Mouse (Mus musculus) embryonic facial prominence, embryonic 13.5 days (tissue): ENCODE results near the gene Glb1l. TPM values are rescaled to one million over a fixed set of nuclear protein-coding genes. Genes with fewer than 3 reads are reported as not detected.
A peak's percentile ranks its signal among the peaks of the same experiment; 100 is the strongest.

Experiments used
- ATAC-seq: fragments of 200-750 bp; cut with Nextera tagmentation; 2 replicates; pipeline ENCODE4 v1.8.0; 2017; ENCODE audit warnings: low read depth; ENCODE audit not compliant: insufficient number of reproducible peaks, insufficient read depth, low FRiP score, low TSS enrichment
- H3K27ac ChIP-seq: fragments of 300-500 bp; sonication (generic); 2 replicates; pipeline ENCODE4 v1.5.1; 2015; ENCODE audit warnings: moderate library complexity, mild to moderate bottlenecking, inconsistent platforms
- H3K27me3 ChIP-seq: fragments of 300-500 bp; sonication (generic); 2 replicates; pipeline ENCODE4 v1.6.1; 2015; ENCODE audit warnings: mild to moderate bottlenecking, inconsistent platforms
- H3K36me3 ChIP-seq: fragments of 300-500 bp; sonication (generic); 2 replicates; pipeline ENCODE4 v1.6.1; 2015; ENCODE audit warnings: mild to moderate bottlenecking, inconsistent platforms
- H3K4me1 ChIP-seq: fragments of 300-500 bp; sonication (generic); 2 replicates; pipeline ENCODE4 v1.6.1; 2015; ENCODE audit warnings: inconsistent platforms
- H3K4me2 ChIP-seq: fragments of 300-500 bp; sonication (generic); 2 replicates; pipeline ENCODE4 v1.6.1; 2015; ENCODE audit warnings: moderate library complexity, mild to moderate bottlenecking, inconsistent platforms
- H3K4me3 ChIP-seq: fragments of 300-500 bp; sonication (generic); 2 replicates; pipeline ENCODE4 v1.5.1; 2015; ENCODE audit warnings: mild to moderate bottlenecking, inconsistent platforms
- H3K9ac ChIP-seq: fragments of 300-500 bp; sonication (generic); 2 replicates; pipeline ENCODE4 v1.6.1; 2015; ENCODE audit warnings: mild to moderate bottlenecking, inconsistent platforms
- H3K9me3 ChIP-seq: fragments of 300-500 bp; sonication (generic); 2 replicates; pipeline ENCODE4 v1.6.1; 2016; ENCODE audit warnings: inconsistent platforms
- WGBS: fragments of 180-500 bp; shearing (Covaris S2); methylation state at CpG from one replicate; pipeline ENCODE4 v1.1.7; 2015; ENCODE audit warnings: mixed read lengths; 5-methylcytosine and 5-hydroxymethylcytosine counted together
- polyA plus RNA-seq: library from polyadenylated mRNA; unstranded; fragments of >200 nt; fragmentation: Nextera tagmentation; extraction: Ambion mirVana; gene quantifications from 2 replicates; pipeline ENCODE4 v1.2.1, GENCODE M21; 2015

The Glb1l gene
- polyA plus RNA-seq, 1 experiment from 2014 or later: 23.3 TPM

DNA sequence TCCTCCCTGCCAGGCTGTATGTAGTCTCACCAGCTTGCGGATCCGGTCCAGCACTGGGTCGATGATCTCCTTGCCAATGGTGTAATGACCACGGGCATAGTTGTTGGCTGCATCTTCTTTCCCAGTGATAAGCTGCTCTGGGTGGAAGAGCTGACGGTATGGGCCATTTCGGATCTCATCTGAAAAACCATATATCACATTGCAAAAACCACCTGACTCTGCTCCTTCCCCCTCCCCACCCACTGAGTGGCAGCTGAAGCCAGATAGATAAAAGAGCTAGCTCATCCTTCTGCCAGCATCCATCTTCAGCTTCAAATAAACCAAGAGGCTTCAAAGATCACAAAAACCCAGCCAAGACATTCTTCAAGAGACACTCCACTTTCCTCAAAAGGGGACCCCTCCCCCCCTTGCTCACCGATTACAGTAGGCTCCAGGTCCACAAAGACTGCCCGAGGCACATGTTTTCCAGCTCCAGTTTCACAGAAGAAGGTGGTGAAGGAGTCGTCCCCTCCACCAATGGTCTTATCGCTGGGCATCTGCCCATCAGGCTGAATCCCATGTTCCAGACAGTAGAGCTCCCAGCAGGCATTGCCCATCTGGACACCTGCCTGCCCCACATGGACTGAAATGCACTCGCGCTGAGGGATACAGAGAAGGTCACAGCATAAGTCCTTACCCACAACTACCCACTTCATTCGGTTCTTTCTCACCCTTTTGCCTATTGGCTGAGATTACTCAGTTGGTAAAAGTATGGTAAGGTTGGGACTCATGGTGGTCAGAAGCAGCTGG lies 6.4 kb upstream of the Glb1l start:
- Histone ChIP-seq H3K9ac (no peak overlapping the region), H3K4me3 (no peak overlapping the region), H3K9me3 (no peaks in the 10 kb centered on the region), H3K4me2 (0 out of 2 replicates have a peak overlapping the region, but pooled peaks have one; percentile 97), H3K36me3 (peaks cover 39% of the 10 kb centered on the region), H3K27ac (no peak overlapping the region), H3K4me1 (peaks cover 27% of the 10 kb centered on the region), H3K27me3 (peaks cover 64% of the 10 kb centered on the region)
- 72% methylated on average over 13 of the region's 13 CpGs for WGBS
- ATAC-seq: no peak

DNA sequence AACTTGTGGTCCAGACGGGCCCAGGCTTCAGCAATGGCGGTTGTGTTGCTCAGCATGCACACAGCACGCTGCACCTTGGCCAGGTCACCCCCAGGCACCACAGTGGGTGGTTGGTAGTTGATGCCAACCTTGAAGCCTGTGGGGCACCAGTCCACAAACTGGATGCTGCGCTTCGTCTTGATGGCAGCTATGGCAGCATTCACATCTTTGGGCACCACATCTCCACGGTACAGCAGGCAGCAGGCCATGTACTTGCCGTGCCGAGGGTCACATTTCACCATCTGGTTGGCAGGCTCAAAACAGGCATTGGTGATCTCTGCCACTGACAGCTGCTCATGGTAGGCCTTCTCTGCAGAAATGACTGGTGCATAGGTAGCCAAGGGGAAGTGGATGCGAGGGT lies 5.2 kb upstream of the Glb1l start:
- Histone ChIP-seq H3K9me3 (no peaks in the 10 kb centered on the region), H3K4me1 (peaks cover 36% of the 10 kb centered on the region), H3K4me3 (no peak overlapping the region), H3K9ac (no peak overlapping the region), H3K36me3 (peaks cover 41% of the 10 kb centered on the region), H3K27me3 (peaks cover 52% of the 10 kb centered on the region), H3K4me2 (no peak overlapping the region), H3K27ac (no peak overlapping the region)
- WGBS: 93% methylated on average over 9 of the region's 9 CpGs
- ATAC-seq: no peak

DNA sequence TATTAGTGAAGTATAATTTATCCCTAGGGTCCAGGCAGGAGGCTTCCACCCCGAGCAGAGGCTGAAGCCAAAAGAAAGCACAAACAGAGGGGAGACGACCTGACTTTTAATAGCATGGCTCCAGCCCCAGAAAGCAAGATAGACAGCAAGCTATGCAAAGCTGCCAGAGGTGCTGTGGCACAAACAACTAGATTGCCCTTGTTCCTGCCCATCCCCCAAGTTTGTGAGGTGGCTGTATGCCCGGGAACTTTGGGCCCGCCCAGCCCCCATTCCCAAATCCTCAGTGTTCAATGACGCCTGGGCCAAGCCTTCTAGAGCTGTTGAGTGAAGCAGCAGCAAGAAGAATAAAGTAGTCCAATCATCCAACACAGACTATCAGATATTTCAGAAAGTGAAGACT lies 4.3 kb upstream of the Glb1l start:
- Histone ChIP-seq H3K4me2 (no peak overlapping the region), H3K4me1 (peaks cover 40% of the 10 kb centered on the region)
- 75% methylated on average over 5 of the region's 5 CpGs for WGBS

DNA sequence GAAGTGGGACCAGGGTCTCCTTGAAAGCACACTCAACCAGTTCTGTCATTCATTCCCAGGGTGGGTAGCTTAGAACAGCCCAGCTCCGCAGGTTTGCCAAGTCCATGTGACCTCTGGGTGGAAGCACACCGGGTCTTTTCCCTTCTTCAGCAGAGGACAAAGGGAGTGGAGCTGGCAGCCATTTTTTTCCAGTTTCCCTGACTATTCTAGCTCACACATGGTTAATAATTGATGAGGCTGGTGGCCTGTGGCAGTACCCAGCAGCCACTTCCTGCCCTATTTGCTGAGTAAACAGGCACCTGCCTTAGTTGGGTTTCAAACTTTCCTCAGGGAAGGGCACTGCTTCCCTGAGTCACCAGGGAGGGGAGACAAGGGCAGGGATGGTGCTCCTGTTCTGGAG lies 3.8 kb upstream of the Glb1l start:
- Histone ChIP-seq H3K9me3 (no peaks in the 10 kb centered on the region), H3K4me2 (no peak overlapping the region), H3K27ac (no peak overlapping the region), H3K27me3 (peaks cover 39% of the 10 kb centered on the region), H3K36me3 (peaks cover 41% of the 10 kb centered on the region), H3K4me3 (no peak overlapping the region), H3K9ac (no peak overlapping the region), H3K4me1 (peaks cover 40% of the 10 kb centered on the region)
- ATAC-seq: no peak
- WGBS: 84% methylated on average over 2 of the region's 2 CpGs

More for the DNA sequence above, 4.3 kb upstream of the Glb1l start:
- H3K4me3 ChIP-seq: no peak overlapping the region
- H3K9ac ChIP-seq: no peak overlapping the region
- H3K36me3 ChIP-seq: peaks cover 41% of the 10 kb centered on the region
- H3K9me3 ChIP-seq: no peaks in the 10 kb centered on the region
- H3K27me3 ChIP-seq: peaks cover 44% of the 10 kb centered on the region
- no peak for ATAC-seq
- no peak overlapping the region for H3K27ac ChIP-seq

DNA sequence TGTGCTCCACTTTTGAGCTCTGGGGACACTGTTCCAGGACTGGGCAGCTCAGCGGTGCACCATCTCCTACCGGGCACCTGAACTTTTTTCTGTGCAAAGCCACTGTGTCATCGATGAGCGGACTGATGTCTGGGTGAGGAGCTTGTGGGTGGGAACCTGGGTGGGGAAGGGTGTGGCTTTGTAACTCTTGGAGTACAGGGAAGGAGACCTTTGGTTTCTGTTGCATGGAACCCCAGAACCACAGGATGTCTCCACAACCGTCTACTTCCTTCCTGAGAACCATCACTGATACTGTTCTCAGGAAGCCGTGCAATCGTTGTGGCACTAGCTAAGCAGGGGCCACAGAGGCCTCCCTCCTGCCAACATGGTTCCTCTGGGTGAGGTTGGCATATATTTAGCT lies 2.5 kb upstream of the Glb1l start:
- no peak for ATAC-seq
- H3K9me3 ChIP-seq: no peaks in the 10 kb centered on the region
- no peak overlapping the region for H3K27ac ChIP-seq
- no peak overlapping the region for H3K4me2 ChIP-seq
- H3K27me3 ChIP-seq: peaks cover 26% of the 10 kb centered on the region
- WGBS: 86% methylated on average over 7 of the region's 7 CpGs
- no peak overlapping the region for H3K4me3 ChIP-seq
- H3K36me3 ChIP-seq: peaks cover 41% of the 10 kb centered on the region
- H3K4me1 ChIP-seq: peaks cover 38% of the 10 kb centered on the region
- no peak overlapping the region for H3K9ac ChIP-seq

DNA sequence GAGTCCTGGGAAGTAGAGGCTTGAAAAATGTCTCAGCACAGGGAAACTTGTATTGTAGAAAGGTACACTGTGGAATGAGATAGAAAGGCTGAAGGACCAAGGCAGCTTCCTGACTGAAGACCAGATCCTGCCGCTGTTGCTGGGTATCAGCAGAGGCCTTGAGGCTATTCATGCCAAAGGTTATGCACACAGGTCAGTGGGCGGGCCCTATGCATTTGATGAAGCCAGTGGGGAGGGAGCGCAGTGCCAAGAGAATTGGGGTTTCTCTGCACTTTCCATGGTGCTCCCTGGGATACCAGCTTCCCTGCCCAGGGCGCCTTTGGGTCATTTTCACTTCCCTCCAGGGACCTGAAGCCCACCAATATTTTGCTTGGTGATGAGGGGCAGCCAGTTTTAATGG lies 1.9 kb upstream of the Glb1l start:
- Histone ChIP-seq H3K4me1 (peaks cover 36% of the 10 kb centered on the region), H3K9ac (no peak overlapping the region), H3K36me3 (peaks cover 41% of the 10 kb centered on the region), H3K9me3 (no peaks in the 10 kb centered on the region), H3K27me3 (peaks cover 20% of the 10 kb centered on the region), H3K4me2 (0 out of 2 replicates have a peak overlapping the region, but pooled peaks have one; percentile 1), H3K4me3 (no peak overlapping the region), H3K27ac (no peak overlapping the region)
- no peak for ATAC-seq
- 71% methylated on average over 4 of the region's 4 CpGs for WGBS

DNA sequence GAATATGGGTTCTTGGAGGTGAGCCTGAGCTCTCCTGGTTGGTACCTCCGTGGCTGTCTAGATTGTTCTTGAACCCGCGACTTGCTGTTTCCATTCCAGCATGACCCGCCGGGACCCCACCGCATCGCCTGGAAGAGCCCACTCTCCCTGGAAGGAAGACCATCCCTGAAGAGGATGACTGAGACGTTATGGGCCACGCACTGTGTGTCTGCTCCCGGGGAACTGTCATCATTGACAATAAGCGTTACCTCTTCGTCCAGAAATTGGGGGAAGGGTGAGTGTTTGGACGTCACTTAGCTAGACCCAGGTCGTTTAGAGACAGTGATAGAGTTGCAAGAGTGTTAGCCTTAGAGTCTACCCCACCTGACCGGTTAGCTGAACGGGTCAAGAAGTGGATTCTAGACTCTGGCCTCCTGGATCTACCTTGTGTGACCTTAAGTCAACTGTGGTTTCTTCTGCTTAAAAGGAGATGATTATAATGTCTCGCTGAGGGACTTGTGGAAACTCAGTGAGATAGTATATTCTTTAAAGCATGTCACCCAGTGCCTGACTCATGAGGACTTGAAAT lies 612 bp upstream of the Glb1l start:
- no peak overlapping the region for H3K27ac ChIP-seq
- H3K27me3 ChIP-seq: peaks cover 7% of the 10 kb centered on the region
- no peak for ATAC-seq
- no peaks in the 10 kb centered on the region for H3K9me3 ChIP-seq
- H3K36me3 ChIP-seq: peaks cover 41% of the 10 kb centered on the region
- peaks cover 36% of the 10 kb centered on the region for H3K4me1 ChIP-seq
- H3K4me2 ChIP-seq: peak overlapping the region; percentile 95
- WGBS: 11% methylated on average over 17 of the region's 17 CpGs
- peak overlapping the region; percentile 96 for H3K9ac ChIP-seq
- peak overlapping the region; percentile 97 for H3K4me3 ChIP-seq

DNA sequence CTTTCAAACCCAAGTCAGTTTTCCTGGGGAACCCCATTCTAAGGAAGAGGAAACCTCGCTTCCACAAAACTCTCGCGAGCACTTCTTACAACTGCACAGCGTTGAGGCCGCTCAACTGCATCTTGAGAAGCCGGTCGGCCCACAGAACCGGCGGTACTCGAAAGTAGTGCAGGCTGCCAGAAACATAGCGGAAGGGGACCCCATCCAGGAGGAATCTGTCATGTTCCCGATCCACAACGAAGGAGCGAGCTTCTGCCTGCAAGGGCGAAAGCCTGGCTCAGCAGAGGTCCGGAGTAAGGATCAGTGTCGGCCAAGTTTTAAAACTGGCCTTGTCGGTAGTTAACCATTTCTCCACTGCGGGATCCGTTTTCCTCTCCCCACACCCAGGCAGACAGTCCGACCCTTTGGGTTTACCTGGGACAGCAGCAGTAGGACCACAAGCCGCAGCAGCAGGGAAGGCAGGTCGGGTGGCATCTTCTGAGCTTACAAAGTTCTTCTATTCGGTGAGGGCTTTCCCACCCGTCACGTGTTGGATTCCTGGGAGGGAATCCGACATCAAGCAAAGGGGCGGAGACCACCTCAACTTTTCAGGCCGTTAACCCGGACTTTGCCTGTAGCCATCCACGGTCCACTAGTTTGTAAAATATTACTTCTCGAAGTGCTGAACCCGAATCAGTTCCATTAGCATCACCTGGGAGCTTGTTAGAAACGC lies 1.5 kb downstream of the Glb1l start:
- Histone ChIP-seq H3K27me3 (no peaks in the 10 kb centered on the region), H3K9ac (peak overlapping the region; percentile 77), H3K27ac (0 out of 2 replicates have a peak overlapping the region, but pooled peaks have one; percentile 29), H3K4me2 (peak overlapping the region; percentile 95), H3K4me3 (peak overlapping the region; percentile 49), H3K4me1 (peaks cover 36% of the 10 kb centered on the region), H3K36me3 (peaks cover 23% of the 10 kb centered on the region), H3K9me3 (no peaks in the 10 kb centered on the region)
- whole genome bisulfite sequencing: 11% methylated on average over 34 of the region's 34 CpGs
- ATAC-seq: no peak

DNA sequence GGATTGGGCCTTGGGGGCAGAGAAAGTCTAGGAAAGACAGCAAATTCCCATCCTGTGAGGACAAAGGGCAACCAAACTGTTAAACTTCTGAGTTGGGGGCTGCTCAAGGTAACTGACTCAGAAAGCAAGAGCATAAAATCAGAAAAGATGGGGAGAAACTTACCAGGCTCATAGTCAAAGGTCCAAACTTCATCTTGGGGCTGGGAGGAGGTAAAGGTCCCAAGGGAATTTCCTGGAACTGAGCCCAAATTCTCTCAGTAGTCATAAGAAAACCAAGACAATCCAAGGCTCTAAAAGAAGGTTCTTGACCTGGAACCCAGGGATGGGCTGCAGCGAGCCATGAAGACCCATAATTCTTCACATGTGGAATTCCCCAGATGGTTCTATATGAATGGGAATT lies 9.4 kb downstream of the Glb1l start:
- 87% methylated on average over 1 of the region's 1 CpGs for WGBS
- Histone ChIP-seq H3K27ac (no peak overlapping the region), H3K4me1 (no peaks in the 10 kb centered on the region), H3K27me3 (no peaks in the 10 kb centered on the region), H3K4me2 (no peak overlapping the region), H3K36me3 (peaks cover 45% of the 10 kb centered on the region), H3K9me3 (no peaks in the 10 kb centered on the region), H3K9ac (no peak overlapping the region), H3K4me3 (no peak overlapping the region)
- ATAC-seq: no peak

DNA sequence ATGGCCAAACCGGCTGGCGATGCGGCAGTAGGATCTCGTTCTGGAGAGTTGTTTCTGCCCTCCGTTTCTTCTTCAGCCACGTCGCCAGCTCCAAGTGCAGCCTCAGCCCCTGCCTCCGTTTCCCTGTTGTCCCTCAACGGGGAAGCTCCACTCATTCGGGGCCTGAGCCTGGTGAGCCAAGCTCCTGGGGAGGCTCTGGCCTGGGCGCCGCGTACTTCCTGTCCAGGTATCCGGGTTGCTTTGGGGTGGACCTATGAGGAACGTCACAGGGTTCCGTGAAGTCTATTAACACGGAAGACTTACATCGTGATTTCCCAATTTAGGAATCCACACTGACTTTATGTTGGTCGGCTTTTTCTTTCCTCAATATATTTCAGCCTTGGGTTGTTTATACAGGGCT lies 18.2 kb downstream of the Glb1l start:
- H3K27ac ChIP-seq: peak overlapping the region; percentile 95
- peaks cover 21% of the 10 kb centered on the region for H3K4me1 ChIP-seq
- H3K4me3 ChIP-seq: peak overlapping the region; percentile 80
- under 1% methylated on average over 19 of the region's 19 CpGs for WGBS
- H3K36me3 ChIP-seq: peaks cover 42% of the 10 kb centered on the region
- peak overlapping the region; percentile 90 for H3K4me2 ChIP-seq
- no peaks in the 10 kb centered on the region for H3K9me3 ChIP-seq
- no peaks in the 10 kb centered on the region for H3K27me3 ChIP-seq
- peak overlapping the region; percentile 91 for H3K9ac ChIP-seq
- ATAC-seq: no peak

DNA sequence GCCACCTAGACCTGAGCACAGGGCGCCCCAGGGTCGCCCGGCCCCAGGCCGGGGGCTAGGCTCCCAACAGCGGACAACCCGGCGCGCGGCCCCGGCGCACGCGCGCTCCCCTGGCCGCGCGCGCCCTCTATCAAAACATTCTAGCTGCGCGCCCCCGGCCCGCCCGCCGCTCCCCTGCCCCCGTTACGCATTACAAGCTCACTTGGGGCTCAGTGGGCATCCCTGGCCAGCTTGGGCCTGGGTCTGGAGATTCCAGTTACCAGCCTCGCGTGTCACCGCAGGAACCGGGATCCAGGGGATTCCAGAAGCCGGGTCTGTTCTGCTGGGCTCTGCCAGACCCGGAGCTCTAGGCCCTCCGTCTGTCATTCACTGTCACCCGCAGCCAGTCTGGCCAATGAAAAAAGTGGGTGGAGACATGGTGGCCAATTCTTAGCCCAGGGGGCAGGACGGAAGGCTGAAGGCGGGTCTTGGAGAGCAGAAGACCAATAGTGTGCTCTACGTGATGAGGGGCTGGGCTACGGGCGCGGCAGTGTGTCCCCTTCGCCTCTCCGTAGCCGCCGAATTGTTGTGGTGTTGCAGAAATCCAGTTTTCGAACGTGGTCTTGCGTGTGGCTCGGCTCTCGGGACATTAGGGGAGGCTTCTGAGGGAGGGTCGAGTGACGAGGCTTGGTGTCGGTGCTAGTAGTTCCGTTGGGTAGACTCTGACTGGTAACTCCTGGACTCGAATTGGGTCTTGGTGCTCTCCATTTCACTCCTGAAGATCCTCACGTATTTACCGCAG lies 18.8 kb downstream of the Glb1l start, which contains the start of the genes Ankzf1 and Atg9a:
Gene Ankzf1, plus strand, starts transcription at position 530 of the 781 bp plus-strand sequence.
Gene Atg9a, minus strand, starts transcription at position 575 of the 781 bp plus-strand sequence.
- H3K27me3 ChIP-seq: no peaks in the 10 kb centered on the region
- peak within 1 kb of the TSS; percentile 95 for H3K27ac ChIP-seq
- H3K4me2 ChIP-seq: peak within 1 kb of the TSS; percentile 90
- H3K4me3 ChIP-seq: peak within 1 kb of the TSS; percentile 80
- WGBS: under 1% methylated on average over 56 of the region's 56 CpGs
- peaks cover 21% of the 10 kb centered on the region for H3K4me1 ChIP-seq
- peak; percentile 98 for ATAC-seq
- H3K9me3 ChIP-seq: no peaks in the 10 kb centered on the region
- peak within 1 kb of the TSS; percentile 92 for H3K9ac ChIP-seq
- peaks cover 43% of the 10 kb centered on the region for H3K36me3 ChIP-seq
